Mouse (Mus musculus) forebrain, postnatal 0 days (tissue): ENCODE results near the gene Acot7. TPM values are rescaled to one million over a fixed set of nuclear protein-coding genes. Genes with fewer than 3 reads are reported as not detected.

Source experiments
- ATAC-seq: fragments of 200-750 bp; cut with Nextera tagmentation; 2 replicates; pipeline ENCODE4 v1.8.0; 2017; ENCODE audit warnings: mild to moderate bottlenecking, moderate library complexity
- DNase-seq: peaks from one replicate; pipeline ENCODE4 v3.0.0-alpha.2; 2015
- H3K27ac ChIP-seq: fragments of 300-500 bp; sonication (generic); 2 replicates; pipeline ENCODE4 v1.5.1; 2014; ENCODE audit warnings: low read depth, mild to moderate bottlenecking, antibody characterized with exemption, low read length, moderate library complexity, mixed read lengths
- H3K27me3 ChIP-seq: fragments of 300-500 bp; sonication (generic); 2 replicates; pipeline ENCODE4 v1.6.1; 2014; ENCODE audit warnings: mild to moderate bottlenecking, low read length, mixed read lengths; ENCODE audit not compliant: insufficient read depth
- H3K36me3 ChIP-seq: fragments of 300-500 bp; sonication (generic); 2 replicates; pipeline ENCODE4 v1.6.1; 2014; ENCODE audit warnings: mild to moderate bottlenecking, moderate library complexity; ENCODE audit not compliant: insufficient read depth
- H3K4me1 ChIP-seq: fragments of 300-500 bp; sonication (generic); 2 replicates; pipeline ENCODE4 v1.6.1; 2014; ENCODE audit warnings: antibody characterized with exemption; ENCODE audit not compliant: insufficient read depth
- H3K4me2 ChIP-seq: fragments of 300-500 bp; sonication (generic); 2 replicates; pipeline ENCODE4 v1.6.1; 2014; ENCODE audit warnings: low read depth, mild to moderate bottlenecking, moderate library complexity
- H3K4me3 ChIP-seq: fragments of 300-500 bp; sonication (generic); 2 replicates; pipeline ENCODE4 v1.5.1; 2014; ENCODE audit warnings: low read depth, low read length, mixed read lengths
- H3K9ac ChIP-seq: fragments of 300-500 bp; sonication (generic); 2 replicates; pipeline ENCODE4 v1.6.1; 2014; ENCODE audit warnings: mild to moderate bottlenecking
- H3K9me3 ChIP-seq: fragments of 300-500 bp; sonication (generic); 2 replicates; pipeline ENCODE4 v1.6.1; 2016; ENCODE audit warnings: low read length
- CTCF ChIP-seq: sonication (generic); IDR thresholded peaks from 2 replicates; pipeline ENCODE4 v1.5.1; 2016; ENCODE audit warnings: antibody characterized with exemption, control low read depth, low read depth
- WGBS: fragments of 180-500 bp; shearing (Covaris S2); extraction: QIAGEN DNeasy Blood & Tissue Kit; methylation state at CpG from one replicate; pipeline ENCODE4 v1.1.7; 2014; 5-methylcytosine and 5-hydroxymethylcytosine counted together
- polyA plus RNA-seq: library from polyadenylated mRNA; unstranded; fragments of >200 nt; fragmentation: Nextera tagmentation; extraction: Ambion mirVana; gene quantifications from 2 replicates; pipeline ENCODE4 v1.2.1, GENCODE M21; 2015
- total RNA-seq: library from RNA; depleted of rRNA; stranded (reverse); fragments of >200 nt; gene quantifications from 2 replicates; pipeline ENCODE4 v1.2.3, GENCODE M21; 2014; rRNA removed

Acot7 gene
- 191 and 193 TPM in 2 replicates for total RNA-seq
- polyA plus RNA-seq = 411 and 466 TPM in 2 replicates

- 3% methylated on average over 73 of the region's 108 CpGs for WGBS
These were observed at the start of gene Acot7 for GRCm38 (mm10) chr4:152177537-152178343. TSS of gene Acot7 (plus strand) at chr4:152178134.

GRCm38 (mm10) chr4:152128784-152129183, 49.1 kb upstream of the Acot7 start:
- DNase-seq (no peak), ATAC-seq (no peak)
- Histone ChIP-seq H3K4me1 (peaks cover 3% of the 10 kb centered on the region; the same call in 1 of the 2 replicates), H3K9ac (no peak overlapping the region), H3K27me3 (peaks cover 91% of the 10 kb centered on the region), H3K4me2 (no peak overlapping the region), H3K9me3 (no peaks in the 10 kb centered on the region), H3K27ac (no peak overlapping the region), H3K36me3 (no peaks in the 10 kb centered on the region), H3K4me3 (no peak overlapping the region)
- 39% methylated on average over 5 of the region's 5 CpGs for WGBS
- no peak for TF ChIP-seq CTCF

More at GRCm38 (mm10) chr4:152177537-152178343, at the start of gene Acot7:
- peaks cover under 1% of the 10 kb centered on the region for H3K36me3 ChIP-seq
- peak; percentile 97 for ATAC-seq
- H3K4me3 ChIP-seq = peak within 1 kb of the TSS; percentile 80
- TF ChIP-seq CTCF = no peak
- H3K27me3 ChIP-seq = no peaks in the 10 kb centered on the region
- H3K4me1 ChIP-seq = peaks cover 15% of the 10 kb centered on the region; the same call in 1 of the 2 replicates
- H3K9me3 ChIP-seq = no peaks in the 10 kb centered on the region
- H3K4me2 ChIP-seq = peak within 1 kb of the TSS; percentile 83
- peak within 1 kb of the TSS; percentile 73 for H3K27ac ChIP-seq
- peak within 1 kb of the TSS; percentile 90 for H3K9ac ChIP-seq
- DNase-seq = peak; percentile 96

- no peak overlapping the region for H3K4me3 ChIP-seq
- no peak for ATAC-seq
- H3K4me2 ChIP-seq = no peak overlapping the region
- peaks cover 3% of the 10 kb centered on the region; the same call in 1 of the 2 replicates for H3K4me1 ChIP-seq
- no peak overlapping the region for H3K9ac ChIP-seq
- TF ChIP-seq CTCF = no peak
- 28% methylated on average over 13 of the region's 13 CpGs for WGBS
- no peak overlapping the region for H3K27ac ChIP-seq
- peaks cover 91% of the 10 kb centered on the region for H3K27me3 ChIP-seq
- no peak for DNase-seq
- no peaks in the 10 kb centered on the region for H3K9me3 ChIP-seq
- H3K36me3 ChIP-seq = no peaks in the 10 kb centered on the region
These were observed 48.5 kb upstream of the Acot7 start for GRCm38 (mm10) chr4:152129395-152129930.

- H3K9me3 ChIP-seq = no peaks in the 10 kb centered on the region
- ATAC-seq = peak; percentile 84
- H3K27ac ChIP-seq = peak overlapping the region; percentile 29; the same call in 1 of the 2 replicates
- DNase-seq = peak; percentile 55
- 0 out of 2 replicates have a peak, but pooled peaks cover 2% of the 10 kb centered on the region for H3K4me1 ChIP-seq
- H3K9ac ChIP-seq = peak overlapping the region; percentile 28; the same call in 1 of the 2 replicates
- peak; percentile 25; the same call in 1 of the 2 replicates for TF ChIP-seq CTCF
- peaks cover 76% of the 10 kb centered on the region for H3K27me3 ChIP-seq
- H3K36me3 ChIP-seq = no peaks in the 10 kb centered on the region
- H3K4me3 ChIP-seq = peak overlapping the region; percentile 27
- 3% methylated on average over 74 of the region's 85 CpGs for WGBS
- H3K4me2 ChIP-seq = peak overlapping the region; percentile 50
These were observed 46.9 kb upstream of the Acot7 start for GRCm38 (mm10) chr4:152130771-152131653.

GRCm38 (mm10) chr4:152131809-152132771, 45.8 kb upstream of the Acot7 start:
- Histone ChIP-seq H3K9ac (no peak overlapping the region), H3K4me1 (no peaks in the 10 kb centered on the region), H3K4me3 (peak overlapping the region; percentile 27; the same call in 1 of the 2 replicates), H3K4me2 (peak overlapping the region; percentile 50; the same call in 1 of the 2 replicates), H3K27me3 (peaks cover 67% of the 10 kb centered on the region), H3K9me3 (no peaks in the 10 kb centered on the region), H3K36me3 (no peaks in the 10 kb centered on the region), H3K27ac (no peak overlapping the region)
- 5% methylated on average over 50 of the region's 50 CpGs for WGBS
- no peak for TF ChIP-seq CTCF
- no peak for ATAC-seq
- DNase-seq = no peak
